Mouse (Mus musculus) liver, embryonic 12.5 days (tissue): Measurements from ENCODE around the gene Zfp184. TPM values are rescaled to one million over a fixed set of nuclear protein-coding genes. Genes with fewer than 3 reads are reported as not detected.

ENCODE experiments used
- ATAC-seq: fragments of 200-750 bp; cut with Nextera tagmentation; 2 replicates; pipeline ENCODE4 v1.8.0; 2017; ENCODE audit warnings: moderate number of reproducible peaks, mild to moderate bottlenecking, moderate library complexity
- H3K27ac ChIP-seq: fragments of 300-500 bp; sonication (generic); 2 replicates; pipeline ENCODE4 v1.5.1; 2016; ENCODE audit warnings: mild to moderate bottlenecking
- H3K27me3 ChIP-seq: fragments of 300-500 bp; sonication (generic); replicated peaks from 2 replicates; pipeline ENCODE4 v1.6.1; 2016; ENCODE audit warnings: mild to moderate bottlenecking, moderate library complexity
- H3K36me3 ChIP-seq: fragments of 300-500 bp; sonication (generic); 2 replicates; pipeline ENCODE4 v1.6.1; 2016; ENCODE audit warnings: mild to moderate bottlenecking, moderate library complexity
- H3K4me1 ChIP-seq: fragments of 300-500 bp; sonication (generic); 2 replicates; pipeline ENCODE4 v1.6.1; 2016
- H3K4me2 ChIP-seq: fragments of 300-500 bp; sonication (generic); 2 replicates; pipeline ENCODE4 v1.6.1; 2016; ENCODE audit warnings: mild to moderate bottlenecking, moderate library complexity
- H3K4me3 ChIP-seq: fragments of 300-500 bp; sonication (generic); 2 replicates; pipeline ENCODE4 v1.5.1; 2016; ENCODE audit warnings: mild to moderate bottlenecking, moderate library complexity
- H3K9ac ChIP-seq: fragments of 300-500 bp; sonication (generic); 2 replicates; pipeline ENCODE4 v1.6.1; 2016; ENCODE audit warnings: mild to moderate bottlenecking, moderate library complexity
- H3K9me3 ChIP-seq: fragments of 300-500 bp; sonication (generic); replicated peaks from 2 replicates; pipeline ENCODE4 v1.6.1; 2016; ENCODE audit warnings: mild to moderate bottlenecking, moderate library complexity
- WGBS: fragments of 180-500 bp; shearing (Covaris S2); methylation state at CpG from one replicate; pipeline ENCODE4 v1.1.7; 2016; ENCODE audit not compliant: insufficient replicate concordance; 5-methylcytosine and 5-hydroxymethylcytosine counted together
- polyA plus RNA-seq: library from polyadenylated mRNA; unstranded; fragments of >200 nt; fragmentation: Nextera tagmentation; extraction: Ambion mirVana; gene quantifications from 2 replicates; pipeline ENCODE4 v1.2.1, GENCODE M21; 2016

The Zfp184 gene
- polyA plus RNA-seq, 1 experiment from 2014 or later, result 1.9 TPM

DNA sequence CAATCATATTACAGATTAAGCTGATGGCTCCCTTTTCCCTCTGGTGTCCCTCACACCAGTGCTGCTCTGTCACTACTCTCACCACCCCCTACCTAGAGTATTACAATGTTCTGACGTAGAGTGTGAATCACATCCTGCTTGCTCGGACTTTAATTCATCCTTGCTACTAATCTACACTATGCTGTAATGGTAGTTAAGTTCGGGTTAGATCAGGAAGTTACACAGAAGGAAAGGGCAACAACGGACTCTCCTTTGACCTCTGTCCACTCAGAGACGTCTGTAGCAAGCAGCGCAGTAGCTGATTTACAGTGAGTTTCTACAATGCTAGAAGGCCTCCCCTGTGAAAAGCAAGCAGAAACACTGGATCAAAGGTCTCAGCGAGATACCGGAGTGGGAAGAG is 31.0 kb upstream of the Zfp184 start:
- 4% methylated on average over 8 of the region's 8 CpGs for WGBS
- no peaks in the 10 kb centered on the region for H3K36me3 ChIP-seq
- H3K4me2 ChIP-seq, result peak overlapping the region; percentile 70
- peak overlapping the region; percentile 18; the same call in 1 of the 2 replicates for H3K27ac ChIP-seq
- H3K4me1 ChIP-seq, result peaks cover 68% of the 10 kb centered on the region
- H3K9ac ChIP-seq, result peak overlapping the region; percentile 66
- no peak for ATAC-seq
- H3K4me3 ChIP-seq, result peak overlapping the region; percentile 61
- H3K27me3 ChIP-seq, result peaks cover 9% of the 10 kb centered on the region; the same call in 1 of the 2 replicates
- H3K9me3 ChIP-seq, result no peaks in the 10 kb centered on the region

DNA sequence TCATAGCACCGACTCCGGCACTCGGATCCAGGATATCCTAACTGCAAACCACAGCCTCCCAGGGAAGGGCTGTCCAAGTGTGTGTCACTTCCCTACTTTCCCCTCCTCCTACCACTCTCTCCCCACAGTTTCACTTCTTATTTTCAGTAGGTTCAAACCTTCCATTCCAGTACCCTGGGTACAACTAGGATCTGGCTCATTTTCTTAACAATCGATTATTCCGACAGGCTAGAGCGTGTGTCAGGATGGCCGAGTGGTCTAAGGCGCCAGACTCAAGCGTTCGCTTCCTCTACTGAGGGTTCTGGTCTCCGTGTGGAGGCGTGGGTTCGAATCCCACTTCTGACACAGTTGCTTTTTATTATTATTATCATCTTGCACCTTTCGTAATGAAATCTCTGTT is 30.3 kb upstream of the Zfp184 start:
- Histone ChIP-seq H3K9ac (peak overlapping the region; percentile 66), H3K36me3 (no peaks in the 10 kb centered on the region), H3K9me3 (no peaks in the 10 kb centered on the region), H3K4me3 (peak overlapping the region; percentile 61), H3K4me1 (peaks cover 73% of the 10 kb centered on the region), H3K27me3 (peaks cover 9% of the 10 kb centered on the region; the same call in 1 of the 2 replicates), H3K27ac (peak overlapping the region; percentile 18; the same call in 1 of the 2 replicates), H3K4me2 (peak overlapping the region; percentile 70)
- WGBS, result under 1% methylated on average over 14 of the region's 14 CpGs
- ATAC-seq, result peak; percentile 65

DNA sequence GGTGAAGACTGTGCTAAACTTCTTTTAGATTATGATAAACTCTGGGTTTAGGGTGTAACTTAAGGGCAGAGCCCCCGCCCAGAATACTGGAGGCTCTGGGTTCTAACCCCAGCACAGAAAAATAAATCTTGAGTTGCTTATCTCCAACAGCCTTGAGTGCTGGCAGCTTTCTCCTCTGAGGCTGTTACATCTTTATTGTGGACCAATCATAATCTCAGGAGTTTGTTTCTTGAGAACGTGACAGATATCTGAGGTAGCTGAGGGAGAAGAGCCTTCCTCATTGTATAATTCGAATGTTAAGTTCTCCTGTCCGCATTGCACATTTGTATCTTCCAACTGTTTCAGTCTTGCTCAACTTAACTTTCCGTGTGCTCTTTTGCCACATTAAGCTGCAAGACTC is 29.4 kb upstream of the Zfp184 start:
- Histone ChIP-seq H3K36me3 (no peaks in the 10 kb centered on the region), H3K9me3 (no peaks in the 10 kb centered on the region), H3K27me3 (peaks cover 9% of the 10 kb centered on the region; the same call in 1 of the 2 replicates), H3K27ac (no peak overlapping the region), H3K9ac (no peak overlapping the region), H3K4me2 (peak overlapping the region; percentile 70), H3K4me3 (peak overlapping the region; percentile 61; the same call in 1 of the 2 replicates), H3K4me1 (peaks cover 74% of the 10 kb centered on the region)
- 28% methylated on average over 5 of the region's 5 CpGs for WGBS
- ATAC-seq, result no peak

DNA sequence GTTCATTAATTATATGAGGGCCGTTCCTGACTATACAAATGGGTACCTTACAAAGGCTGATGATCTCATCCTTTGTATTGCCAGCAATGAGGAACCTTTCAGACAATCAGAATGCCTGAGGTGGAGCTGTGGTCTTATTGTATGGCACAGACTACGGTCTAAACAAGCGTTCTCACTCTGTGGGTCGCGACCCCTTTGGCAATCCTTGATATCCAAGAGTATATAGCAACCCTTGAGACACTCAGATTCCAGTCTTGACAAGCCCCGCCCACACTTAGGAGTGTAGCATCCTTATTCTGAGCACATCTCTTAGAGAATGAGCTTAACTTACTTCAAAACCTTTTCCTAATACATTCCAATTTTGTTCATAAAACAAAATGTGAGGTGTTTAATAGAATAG is 28.8 kb upstream of the Zfp184 start:
- no peak for ATAC-seq
- Histone ChIP-seq H3K4me2 (peak overlapping the region; percentile 70; the same call in 1 of the 2 replicates), H3K4me3 (no peak overlapping the region), H3K9ac (no peak overlapping the region), H3K27ac (no peak overlapping the region), H3K4me1 (peaks cover 72% of the 10 kb centered on the region), H3K9me3 (no peaks in the 10 kb centered on the region), H3K27me3 (peaks cover 9% of the 10 kb centered on the region; the same call in 1 of the 2 replicates), H3K36me3 (no peaks in the 10 kb centered on the region)
- WGBS, result 29% methylated on average over 6 of the region's 6 CpGs

DNA sequence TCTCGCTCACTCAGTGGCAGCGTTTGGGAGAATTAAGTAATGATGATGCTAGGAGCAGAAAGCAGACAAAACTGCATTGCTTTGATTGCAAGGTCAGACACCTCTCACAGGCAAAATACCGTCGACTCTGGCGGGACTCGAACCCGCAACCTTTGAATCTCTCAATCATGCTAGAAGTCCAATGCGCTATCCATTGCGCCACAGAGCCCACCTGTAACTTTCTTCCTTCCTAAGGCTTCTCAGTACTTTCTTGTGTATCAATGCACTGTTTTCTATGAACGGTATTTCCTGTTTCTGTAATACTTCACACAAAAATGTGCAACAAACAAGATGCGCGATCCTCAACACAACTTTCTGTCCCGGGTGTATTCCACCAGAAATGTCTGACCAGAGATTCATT is 27.9 kb upstream of the Zfp184 start:
- Histone ChIP-seq H3K27ac (no peak overlapping the region), H3K4me3 (peak overlapping the region; percentile 68), H3K4me2 (peak overlapping the region; percentile 94), H3K4me1 (peaks cover 65% of the 10 kb centered on the region), H3K9ac (peak overlapping the region; percentile 73), H3K36me3 (no peaks in the 10 kb centered on the region), H3K27me3 (peaks cover 9% of the 10 kb centered on the region; the same call in 1 of the 2 replicates), H3K9me3 (no peaks in the 10 kb centered on the region)
- ATAC-seq, result peak; percentile 20; the same call in 1 of the 2 replicates
- 1% methylated on average over 13 of the region's 13 CpGs for WGBS

DNA sequence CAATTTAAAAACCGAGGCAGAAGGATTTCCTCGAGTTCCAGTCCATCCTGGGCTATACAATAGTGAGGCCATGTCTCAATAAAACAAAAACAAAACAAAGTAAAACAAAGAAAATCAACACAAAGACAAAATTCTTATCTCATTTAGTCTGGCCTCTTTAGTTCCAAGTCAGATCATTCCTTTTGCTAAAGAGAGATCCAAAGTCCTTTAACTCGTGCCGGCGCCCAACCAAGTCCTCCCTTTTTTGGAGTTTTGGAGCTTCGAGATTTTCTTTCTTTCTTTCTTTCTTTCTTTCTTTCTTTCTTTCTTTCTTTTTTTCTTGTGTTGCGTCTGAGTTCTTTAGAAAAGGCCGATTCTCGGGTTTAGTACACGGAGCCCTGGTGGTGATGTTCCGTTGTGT is 27.4 kb upstream of the Zfp184 start:
- ATAC-seq, result no peak
- H3K9me3 ChIP-seq, result no peaks in the 10 kb centered on the region

DNA sequence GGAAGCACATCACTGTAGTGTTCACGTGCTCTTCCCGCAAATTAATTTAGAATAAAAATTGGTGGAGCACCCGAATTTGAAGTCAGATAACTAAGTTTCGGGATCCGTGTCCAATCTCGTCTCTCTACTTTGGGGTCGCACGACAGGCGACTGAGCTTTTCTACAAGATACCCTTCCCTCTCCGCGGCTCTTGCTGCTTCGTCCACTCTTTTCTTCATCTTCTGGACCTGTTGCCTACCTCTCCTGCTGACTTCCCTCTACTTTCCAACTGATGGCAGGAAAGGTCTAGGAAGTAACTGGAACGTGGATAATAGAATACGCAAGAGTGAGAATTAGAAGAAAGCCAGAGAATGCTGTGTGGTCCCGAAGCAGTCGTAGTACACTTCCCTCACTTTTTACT is 26.9 kb upstream of the Zfp184 start:
- no peaks in the 10 kb centered on the region for H3K36me3 ChIP-seq
- peak overlapping the region; percentile 68 for H3K4me3 ChIP-seq
- H3K27ac ChIP-seq, result no peak overlapping the region
- no peaks in the 10 kb centered on the region for H3K9me3 ChIP-seq
- H3K4me2 ChIP-seq, result peak overlapping the region; percentile 94
- peaks cover 65% of the 10 kb centered on the region for H3K4me1 ChIP-seq
- 1% methylated on average over 16 of the region's 16 CpGs for WGBS
- peak overlapping the region; percentile 73 for H3K9ac ChIP-seq
- no peak for ATAC-seq
- H3K27me3 ChIP-seq, result peaks cover 12% of the 10 kb centered on the region; the same call in 1 of the 2 replicates

More for the DNA sequence above, 27.4 kb upstream of the Zfp184 start:
- H3K36me3 ChIP-seq, result no peaks in the 10 kb centered on the region
- H3K4me2 ChIP-seq, result peak overlapping the region; percentile 94
- WGBS, result under 1% methylated on average over 11 of the region's 11 CpGs
- H3K4me1 ChIP-seq, result peaks cover 65% of the 10 kb centered on the region
- H3K9ac ChIP-seq, result peak overlapping the region; percentile 73
- peaks cover 12% of the 10 kb centered on the region; the same call in 1 of the 2 replicates for H3K27me3 ChIP-seq
- H3K27ac ChIP-seq, result no peak overlapping the region
- H3K4me3 ChIP-seq, result peak overlapping the region; percentile 68

DNA sequence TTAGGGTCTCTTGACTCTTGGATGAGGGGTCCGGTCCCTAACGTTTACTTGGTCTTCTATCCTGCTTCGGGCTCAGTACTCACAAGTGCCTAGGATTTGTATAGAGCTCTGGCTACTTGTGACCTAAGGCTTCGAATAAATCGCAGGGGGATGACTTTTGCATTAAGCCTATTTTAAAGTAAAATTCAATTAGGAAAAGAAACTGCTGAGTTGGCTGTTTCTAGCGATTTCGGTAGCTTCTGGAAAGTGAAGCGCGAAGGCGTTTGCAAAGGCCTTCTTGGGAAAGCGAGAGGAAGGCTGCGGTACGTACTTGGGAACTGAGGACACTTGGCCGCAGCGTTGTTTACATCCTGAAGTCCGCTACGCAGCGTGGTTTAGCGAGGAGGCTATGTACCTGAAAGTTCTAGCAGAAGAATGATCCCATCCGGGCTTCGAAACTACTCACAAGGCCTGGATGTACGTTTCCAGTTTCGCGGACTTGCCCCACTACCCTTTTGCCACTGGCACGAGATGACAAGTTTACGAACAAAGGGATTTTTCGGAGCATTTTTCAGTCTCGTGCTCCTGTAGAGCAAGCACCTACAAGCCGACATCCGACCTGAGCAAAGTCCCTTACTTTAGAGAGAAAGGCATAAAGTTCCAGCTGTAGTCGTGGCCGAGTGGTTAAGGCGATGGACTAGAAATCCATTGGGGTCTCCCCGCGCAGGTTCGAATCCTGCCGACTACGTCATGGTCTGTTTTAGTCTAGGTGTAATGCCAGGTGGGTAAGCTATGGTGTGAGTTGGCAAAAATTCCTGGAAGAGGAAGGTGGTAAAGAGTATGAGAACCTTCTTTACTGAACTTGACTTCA is 26.1 kb upstream of the Zfp184 start:
- peaks cover 12% of the 10 kb centered on the region; the same call in 1 of the 2 replicates for H3K27me3 ChIP-seq
- H3K4me2 ChIP-seq, result peak overlapping the region; percentile 94
- H3K9me3 ChIP-seq, result no peaks in the 10 kb centered on the region
- peaks cover 58% of the 10 kb centered on the region for H3K4me1 ChIP-seq
- H3K9ac ChIP-seq, result peak overlapping the region; percentile 73
- peak overlapping the region; percentile 66 for H3K27ac ChIP-seq
- peak overlapping the region; percentile 68 for H3K4me3 ChIP-seq
- ATAC-seq, result peak; percentile 88
- H3K36me3 ChIP-seq, result no peaks in the 10 kb centered on the region
- WGBS, result under 1% methylated on average over 38 of the region's 38 CpGs

DNA sequence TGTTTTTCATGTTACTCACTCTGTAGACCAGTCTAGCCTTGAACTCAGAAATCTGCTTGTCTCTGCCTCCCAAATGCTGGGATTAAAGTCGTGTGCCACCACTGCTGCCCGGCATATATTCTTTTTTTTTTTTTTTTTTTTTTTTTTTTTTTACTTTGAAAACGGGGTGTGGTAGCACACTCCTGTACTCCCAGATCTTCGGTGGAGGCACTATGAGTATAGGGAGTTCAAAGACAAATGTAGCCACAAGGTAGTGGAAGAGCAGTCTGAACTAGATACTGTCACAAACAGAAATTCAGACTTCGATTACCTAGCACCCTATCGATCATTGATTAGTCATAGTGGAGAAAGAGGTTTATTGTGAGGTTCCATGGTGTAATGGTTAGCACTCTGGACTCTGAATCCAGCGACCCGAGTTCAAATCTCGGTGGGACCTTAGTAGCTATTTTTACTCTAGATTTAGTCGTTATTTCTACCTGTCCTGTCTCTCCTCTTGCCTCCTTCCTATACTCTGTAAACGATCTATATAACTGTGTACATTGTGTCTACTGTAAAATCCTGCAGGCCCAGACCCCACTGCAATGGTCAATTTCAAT is 25.0 kb upstream of the Zfp184 start:
- H3K9me3 ChIP-seq, result no peaks in the 10 kb centered on the region
- H3K4me1 ChIP-seq, result peaks cover 48% of the 10 kb centered on the region
- H3K27ac ChIP-seq, result peak overlapping the region; percentile 66; the same call in 1 of the 2 replicates
- ATAC-seq, result peak; percentile 44
- H3K4me3 ChIP-seq, result peak overlapping the region; percentile 68
- 2% methylated on average over 11 of the region's 11 CpGs for WGBS
- no peaks in the 10 kb centered on the region for H3K36me3 ChIP-seq
- H3K9ac ChIP-seq, result peak overlapping the region; percentile 73; the same call in 1 of the 2 replicates
- peaks cover 12% of the 10 kb centered on the region; the same call in 1 of the 2 replicates for H3K27me3 ChIP-seq
- peak overlapping the region; percentile 94 for H3K4me2 ChIP-seq

DNA sequence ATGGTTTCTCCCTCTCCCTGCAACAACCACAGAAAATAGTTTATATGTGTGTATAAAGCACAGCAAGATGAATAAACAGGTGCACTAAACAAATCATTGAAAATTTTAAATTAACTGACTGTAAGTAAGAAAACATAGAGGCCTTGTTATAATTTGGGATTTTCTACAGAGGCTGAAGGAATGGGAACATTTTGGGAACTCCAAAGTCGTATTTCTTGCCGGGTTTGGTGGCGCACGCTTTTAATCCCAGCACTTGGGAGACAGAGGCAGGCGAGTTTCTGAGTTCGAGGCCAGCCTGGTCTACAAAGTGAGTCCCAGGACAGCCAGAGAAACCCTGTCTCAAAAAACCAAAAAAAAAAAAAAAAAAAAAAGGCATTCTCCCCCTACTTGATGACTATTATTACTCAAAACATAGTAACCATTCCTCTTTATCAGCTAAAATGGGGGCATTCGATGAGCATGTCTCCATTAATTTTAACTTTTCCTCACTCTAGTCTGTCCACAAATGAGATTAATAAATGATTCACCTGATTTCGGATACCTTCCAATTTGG is 24.1 kb upstream of the Zfp184 start:
- Histone ChIP-seq H3K4me2 (peak overlapping the region; percentile 94; the same call in 1 of the 2 replicates), H3K27ac (no peak overlapping the region), H3K27me3 (peaks cover 7% of the 10 kb centered on the region; the same call in 1 of the 2 replicates), H3K9me3 (no peaks in the 10 kb centered on the region), H3K9ac (no peak overlapping the region), H3K4me3 (0 out of 2 replicates have a peak overlapping the region, but pooled peaks have one; percentile 68), H3K4me1 (peaks cover 48% of the 10 kb centered on the region), H3K36me3 (no peaks in the 10 kb centered on the region)
- ATAC-seq, result no peak
- WGBS, result 19% methylated on average over 8 of the region's 8 CpGs

DNA sequence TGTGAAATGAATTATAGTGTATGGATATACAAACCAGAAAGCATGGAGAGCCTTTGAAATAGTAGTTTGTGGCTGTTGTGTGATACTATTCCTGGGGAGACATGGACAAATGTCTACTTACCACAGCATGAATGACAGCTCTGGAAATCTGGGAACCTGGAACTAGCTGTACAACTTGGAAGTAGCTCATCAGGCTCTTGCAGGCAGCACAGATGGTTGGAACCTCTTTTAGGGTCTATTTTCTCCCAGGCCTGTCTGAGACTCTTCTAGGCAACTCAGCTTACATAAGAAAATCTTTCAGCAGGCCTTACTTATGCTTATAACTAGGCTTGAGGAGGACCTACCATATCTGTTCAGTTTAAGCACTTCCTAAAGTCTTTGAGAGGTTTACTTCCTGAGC is 21.5 kb upstream of the Zfp184 start:
- Histone ChIP-seq H3K4me3 (no peak overlapping the region), H3K4me1 (peaks cover 35% of the 10 kb centered on the region), H3K27ac (no peak overlapping the region), H3K27me3 (0 out of 2 replicates have a peak, but pooled peaks cover 3% of the 10 kb centered on the region), H3K36me3 (no peaks in the 10 kb centered on the region), H3K9ac (no peak overlapping the region), H3K9me3 (no peaks in the 10 kb centered on the region), H3K4me2 (no peak overlapping the region)
- ATAC-seq, result no peak
